Mouse (Mus musculus) kidney, postnatal 0 days (tissue): Measurements from ENCODE around the gene Tent5a. TPM values are rescaled to one million over a fixed set of nuclear protein-coding genes. Genes with fewer than 3 reads are reported as not detected.
A peak's percentile ranks its signal among the peaks of the same experiment; 100 is the strongest.

ENCODE experiments used
- ATAC-seq: fragments of 200-750 bp; cut with Nextera tagmentation; replicated peaks from 2 replicates; pipeline ENCODE4 v1.8.0; 2017; ENCODE audit warnings: low read depth, moderate number of reproducible peaks, moderate TSS enrichment, moderate library complexity; ENCODE audit not compliant: low FRiP score
- DNase-seq: peaks from one replicate; pipeline ENCODE4 v3.0.0-alpha.2; 2016; ENCODE audit warnings: low spot score
- H3K27ac ChIP-seq: fragments of 300-500 bp; sonication (generic); 2 replicates; pipeline ENCODE4 v1.5.1; 2014; ENCODE audit warnings: mild to moderate bottlenecking
- H3K27me3 ChIP-seq: fragments of 300-500 bp; sonication (generic); 2 replicates; pipeline ENCODE4 v1.6.1; 2014; ENCODE audit warnings: low read length, mixed read lengths; ENCODE audit not compliant: insufficient read depth
- H3K36me3 ChIP-seq: fragments of 300-500 bp; sonication (generic); 2 replicates; pipeline ENCODE4 v1.6.1; 2014; ENCODE audit warnings: low read length, mixed read lengths; ENCODE audit not compliant: insufficient read depth
- H3K4me1 ChIP-seq: fragments of 300-500 bp; sonication (generic); replicated peaks from 2 replicates; pipeline ENCODE4 v1.6.1; 2014; ENCODE audit warnings: antibody characterized with exemption, low read length, mixed read lengths; ENCODE audit not compliant: insufficient read depth
- H3K4me2 ChIP-seq: fragments of 300-500 bp; sonication (generic); 2 replicates; pipeline ENCODE4 v1.6.1; 2014; ENCODE audit warnings: mild to moderate bottlenecking, low read length, moderate library complexity, mixed read lengths
- H3K4me3 ChIP-seq: fragments of 300-500 bp; sonication (generic); replicated peaks from 2 replicates; pipeline ENCODE4 v1.5.1; 2014; ENCODE audit warnings: low read depth, low read length
- H3K9ac ChIP-seq: fragments of 300-500 bp; sonication (generic); 2 replicates; pipeline ENCODE4 v1.6.1; 2014; ENCODE audit warnings: low read depth, low read length
- H3K9me3 ChIP-seq: fragments of 300-500 bp; sonication (generic); replicated peaks from 2 replicates; pipeline ENCODE4 v1.6.1; 2016; ENCODE audit warnings: low read length, inconsistent platforms, mixed read lengths
- CTCF ChIP-seq: IDR thresholded peaks from 2 replicates; pipeline ENCODE4 v1.5.1; 2016; ENCODE audit warnings: antibody characterized with exemption, low read depth, mild to moderate bottlenecking, moderate library complexity
- WGBS: fragments of 180-500 bp; shearing (Covaris S2); extraction: QIAGEN DNeasy Blood & Tissue Kit; methylation state at CpG from one replicate; pipeline ENCODE4 v1.1.7; 2014; 5-methylcytosine and 5-hydroxymethylcytosine counted together
- polyA plus RNA-seq: library from polyadenylated mRNA; unstranded; fragments of >200 nt; fragmentation: Nextera tagmentation; extraction: Ambion mirVana; gene quantifications from 2 replicates; pipeline ENCODE4 v1.2.1, GENCODE M21; 2015

The Tent5a gene
- polyA plus RNA-seq, 1 experiment from 2014 or later: 3.9 TPM

DNA sequence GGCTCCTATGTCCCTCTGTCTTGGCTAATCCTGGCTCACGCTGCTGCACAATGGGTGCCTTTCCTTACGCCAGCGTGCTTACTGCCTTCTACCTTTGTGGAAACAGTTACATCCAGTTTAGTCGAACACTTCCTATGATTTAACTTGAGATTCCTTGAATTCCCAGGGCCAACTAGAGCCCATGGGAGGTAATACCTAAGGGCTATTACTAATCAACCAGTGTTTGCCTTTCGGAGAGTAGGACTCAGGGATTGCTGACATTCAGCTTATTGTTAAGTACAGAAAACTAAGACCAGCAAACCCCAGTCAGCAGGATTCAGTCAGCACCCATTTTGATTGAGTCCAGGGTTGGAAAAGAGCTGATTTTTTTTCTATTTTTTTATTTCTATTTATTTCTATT lies 28.4 kb upstream of the Tent5a start:
- Histone ChIP-seq H3K9ac (no peak overlapping the region), H3K4me3 (no peak overlapping the region), H3K36me3 (no peaks in the 10 kb centered on the region), H3K27me3 (no peaks in the 10 kb centered on the region), H3K4me2 (no peak overlapping the region), H3K4me1 (no peaks in the 10 kb centered on the region), H3K27ac (no peak overlapping the region), H3K9me3 (no peaks in the 10 kb centered on the region)
- DNase-seq (no peak), ATAC-seq (0 out of 2 replicates have a peak, but pooled peaks have one; percentile 52)
- TF ChIP-seq CTCF: no peak
- 79% methylated on average over 5 of the region's 5 CpGs for WGBS

DNA sequence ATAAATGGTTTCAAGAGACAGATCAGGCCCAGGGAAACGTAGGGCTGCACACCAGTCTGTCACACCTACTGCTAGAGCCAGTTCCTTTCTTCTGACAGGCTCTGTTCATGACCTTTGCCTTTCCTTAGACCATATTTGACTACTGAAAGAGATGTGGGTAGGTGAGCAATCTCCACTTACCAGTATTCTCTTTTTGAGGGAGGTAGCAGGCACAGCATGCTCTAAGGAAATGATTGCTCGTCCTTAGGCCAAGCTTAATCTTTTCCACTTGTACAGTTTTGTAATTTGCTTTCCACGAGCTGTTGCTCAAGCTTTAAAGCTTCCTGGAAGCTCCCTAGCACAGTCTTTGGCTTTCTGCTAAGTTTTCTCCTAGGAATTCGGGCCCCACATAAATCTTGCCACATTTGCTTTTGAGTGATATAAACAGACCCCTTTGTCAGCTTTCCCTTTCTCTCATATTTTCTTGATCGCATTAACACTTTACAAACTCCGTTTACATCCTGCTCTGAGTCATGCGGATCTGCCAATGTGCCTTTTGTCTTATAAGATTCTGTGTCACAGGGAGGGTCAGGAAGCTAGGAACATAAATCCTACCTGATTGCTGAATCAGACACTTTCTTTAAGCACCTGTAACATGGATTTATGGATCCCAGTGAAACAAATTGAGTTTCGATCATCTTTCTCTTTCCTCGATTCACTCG lies 20.8 kb upstream of the Tent5a start:
- peak overlapping the region; percentile 16 for H3K4me2 ChIP-seq
- H3K36me3 ChIP-seq: no peaks in the 10 kb centered on the region
- no peak overlapping the region for H3K9ac ChIP-seq
- TF ChIP-seq CTCF: no peak
- DNase-seq (peak; percentile 47), ATAC-seq (no peak)
- H3K4me3 ChIP-seq: no peak overlapping the region
- H3K27me3 ChIP-seq: no peaks in the 10 kb centered on the region
- no peaks in the 10 kb centered on the region for H3K4me1 ChIP-seq
- H3K9me3 ChIP-seq: no peaks in the 10 kb centered on the region
- no peak overlapping the region for H3K27ac ChIP-seq
- 24% methylated on average over 10 of the region's 10 CpGs for WGBS

DNA sequence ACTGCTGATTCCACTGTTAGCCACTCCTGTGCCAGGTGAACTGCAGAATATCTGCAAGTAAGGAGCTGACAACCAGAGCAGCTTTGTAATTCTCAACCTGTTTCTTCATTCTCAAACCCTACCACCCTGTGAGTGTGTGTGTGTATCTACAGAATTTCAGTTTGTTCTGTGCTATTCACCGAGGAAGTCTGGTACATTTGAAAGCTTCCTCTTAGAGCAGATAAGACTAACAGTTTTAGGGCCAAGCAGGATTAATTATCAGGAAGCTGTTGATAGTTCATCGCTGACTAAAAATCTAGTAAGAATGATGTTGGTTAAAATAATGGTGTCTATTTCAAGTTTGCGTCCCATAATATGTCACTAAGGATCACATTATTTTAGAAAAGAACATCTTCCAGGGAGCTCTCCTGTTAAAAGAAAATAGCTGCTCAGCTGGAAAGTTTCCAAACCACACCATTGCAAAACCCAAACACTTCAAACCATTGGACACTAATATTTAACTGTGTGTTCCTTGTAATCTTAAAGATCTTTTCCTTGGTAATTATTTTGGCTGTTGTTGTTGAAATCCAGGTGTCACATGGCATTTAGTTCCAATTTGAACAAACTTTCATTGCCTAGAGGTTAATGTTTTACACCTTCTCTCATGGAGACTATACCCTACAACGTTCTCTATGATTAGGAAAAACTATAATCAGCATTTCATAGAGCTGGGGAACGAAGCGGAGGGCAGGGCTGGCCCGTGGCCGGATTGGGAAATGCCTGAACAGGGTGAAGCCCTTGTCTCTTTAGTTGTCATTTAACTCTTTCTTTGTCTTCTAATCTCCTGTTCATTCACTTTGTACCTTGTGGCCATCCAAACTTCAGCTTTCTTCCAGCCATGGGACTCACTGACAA lies 16.0 kb upstream of the Tent5a start:
- TF ChIP-seq CTCF: no peak
- Histone ChIP-seq H3K4me2 (no peak overlapping the region), H3K36me3 (no peaks in the 10 kb centered on the region), H3K27ac (no peak overlapping the region), H3K9ac (no peak overlapping the region), H3K27me3 (no peaks in the 10 kb centered on the region), H3K4me1 (no peaks in the 10 kb centered on the region), H3K4me3 (no peak overlapping the region), H3K9me3 (no peaks in the 10 kb centered on the region)
- 61% methylated on average over 8 of the region's 8 CpGs for WGBS
- ATAC-seq: no peak
- DNase-seq: no peak

DNA sequence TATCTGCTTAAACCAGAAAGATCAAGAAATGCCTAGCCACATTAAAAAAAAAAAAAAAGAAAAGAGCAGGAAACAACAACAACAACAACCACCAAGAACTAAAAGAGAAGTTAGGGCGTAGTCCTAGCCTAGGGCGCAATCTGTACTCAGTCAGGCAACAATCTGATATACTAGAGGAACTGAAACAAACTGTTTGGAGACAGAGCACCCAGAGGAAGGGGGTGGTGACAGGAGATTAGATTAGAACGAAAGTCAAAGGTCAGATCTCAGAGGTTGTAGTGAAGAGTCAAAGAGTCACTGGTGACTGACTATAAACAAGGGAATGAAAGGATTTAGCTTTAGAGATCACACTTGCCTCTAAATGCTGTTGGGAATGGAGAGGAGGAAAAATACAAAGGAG lies 13.2 kb upstream of the Tent5a start:
- no peaks in the 10 kb centered on the region for H3K36me3 ChIP-seq
- no peak overlapping the region for H3K4me3 ChIP-seq
- no peak for TF ChIP-seq CTCF
- H3K4me1 ChIP-seq: no peaks in the 10 kb centered on the region
- no peak overlapping the region for H3K4me2 ChIP-seq
- no peak overlapping the region for H3K9ac ChIP-seq
- no peak for DNase-seq
- H3K27ac ChIP-seq: no peak overlapping the region
- H3K27me3 ChIP-seq: no peaks in the 10 kb centered on the region
- no peaks in the 10 kb centered on the region for H3K9me3 ChIP-seq
- no peak for ATAC-seq
- WGBS: 81% methylated on average over 3 of the region's 3 CpGs

DNA sequence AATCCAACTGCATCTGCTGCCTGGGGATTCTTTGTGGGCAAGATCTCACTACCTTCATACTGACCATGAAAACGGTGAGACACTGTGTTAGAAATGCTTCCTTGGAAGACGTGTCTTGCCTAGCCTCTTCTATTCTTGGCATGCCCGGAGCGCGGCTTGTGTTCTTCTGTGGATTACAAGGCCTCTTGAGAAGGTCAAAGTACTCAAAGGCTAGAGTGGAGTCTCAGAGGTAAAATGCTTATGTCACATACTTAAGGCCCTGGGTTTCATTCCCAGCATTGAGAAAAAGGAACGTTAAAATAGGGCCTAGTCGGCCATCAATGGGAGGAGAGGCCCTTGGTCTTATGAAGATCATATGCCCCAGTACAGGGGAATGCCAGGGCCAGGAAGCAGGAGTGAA lies 8.9 kb upstream of the Tent5a start:
- TF ChIP-seq CTCF: no peak
- no peak overlapping the region for H3K4me3 ChIP-seq
- H3K9me3 ChIP-seq: no peaks in the 10 kb centered on the region
- H3K27ac ChIP-seq: no peak overlapping the region
- H3K9ac ChIP-seq: no peak overlapping the region
- H3K4me2 ChIP-seq: no peak overlapping the region
- no peaks in the 10 kb centered on the region for H3K27me3 ChIP-seq
- ATAC-seq (no peak), DNase-seq (no peak)
- WGBS: 89% methylated on average over 7 of the region's 7 CpGs
- H3K4me1 ChIP-seq: no peaks in the 10 kb centered on the region
- no peaks in the 10 kb centered on the region for H3K36me3 ChIP-seq

DNA sequence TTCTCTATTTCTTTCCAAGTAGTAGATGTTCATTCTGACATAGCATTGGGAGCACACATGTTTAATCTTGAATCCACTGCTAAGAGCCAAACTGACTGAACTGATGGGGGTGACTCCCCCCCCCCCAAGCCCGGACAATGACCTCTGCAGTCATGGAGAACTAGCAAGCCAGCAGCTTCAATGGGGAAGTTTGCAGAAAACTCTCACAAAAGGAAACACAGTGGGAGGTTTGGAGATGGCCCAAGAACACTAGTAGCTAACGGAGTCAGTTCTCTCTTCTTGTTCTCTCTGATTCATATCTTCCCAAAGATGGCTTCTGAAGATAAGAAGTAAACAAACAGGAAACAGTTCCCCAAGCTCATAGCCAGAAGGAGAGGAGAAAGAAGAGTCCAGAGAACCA lies 4.4 kb upstream of the Tent5a start:
- Histone ChIP-seq H3K4me2 (no peak overlapping the region), H3K9me3 (no peaks in the 10 kb centered on the region), H3K27me3 (no peaks in the 10 kb centered on the region), H3K36me3 (no peaks in the 10 kb centered on the region), H3K4me1 (no peaks in the 10 kb centered on the region), H3K9ac (no peak overlapping the region), H3K4me3 (no peak overlapping the region), H3K27ac (no peak overlapping the region)
- ATAC-seq (no peak), DNase-seq (peak; percentile 43)
- TF ChIP-seq CTCF: no peak
- WGBS: 57% methylated on average over 2 of the region's 2 CpGs
